Comparison of ENCODE assay signal across 8 mouse cellular contexts in the genomic region with DNA sequence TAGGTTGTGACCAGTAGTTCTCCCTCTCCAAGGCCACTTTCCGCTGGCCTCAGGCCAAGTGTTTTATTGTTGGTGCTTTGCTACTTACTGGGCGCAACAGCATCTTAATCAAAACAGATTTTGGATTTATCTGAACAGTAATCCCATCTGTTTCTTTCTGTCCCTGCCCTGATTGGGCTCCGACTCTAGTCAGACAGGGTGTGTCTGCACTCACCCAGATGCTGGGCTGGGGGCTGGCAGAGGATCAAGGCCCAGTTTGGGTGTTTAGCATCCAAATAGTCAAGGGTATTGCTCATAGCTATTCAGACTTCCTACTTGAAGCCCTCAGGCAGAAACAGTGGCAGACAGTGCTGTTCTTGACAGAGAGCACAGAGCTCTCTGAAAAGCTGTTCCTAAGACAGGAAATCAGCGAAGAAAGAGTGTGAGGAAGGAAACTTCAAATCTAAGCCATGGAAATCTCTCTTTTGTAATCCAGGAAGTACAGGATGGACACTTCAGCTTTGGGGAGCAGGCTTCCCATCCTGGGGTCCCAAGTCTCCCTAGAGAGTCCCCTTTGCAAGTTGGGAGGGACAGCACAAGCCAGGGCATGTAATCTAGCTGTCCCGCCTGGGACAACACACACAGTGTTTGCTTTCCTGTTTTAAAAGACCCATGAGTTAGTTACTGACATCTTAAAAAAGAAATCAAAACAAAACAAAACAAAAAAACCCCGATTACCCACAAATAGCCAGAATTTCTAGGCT. TPM values are rescaled to one million over a fixed set of nuclear protein-coding genes. Genes with fewer than 3 reads are reported as not detected.
A peak's percentile ranks its signal among the peaks of the same experiment; 100 is the strongest.
DNase-seq lines count a peak whose midpoint lies in the region; ATAC-seq lines count a peak whose summit lies in the region.

No protein-coding gene starts in this region.

- H3K4me2 ChIP-seq in embryonic facial prominence, embryonic 12.5 days (replicated peaks), result no peak overlapping the region
- no peak overlapping the region for H3K4me2 ChIP-seq in heart, embryonic 15.5 days
- no peak overlapping the region for H3K4me2 ChIP-seq in midbrain, embryonic 13.5 days (replicated peaks)

- peaks cover 36% of the 10 kb centered on the region for H3K4me1 ChIP-seq in embryonic facial prominence, embryonic 12.5 days
- peaks cover 56% of the 10 kb centered on the region for H3K4me1 ChIP-seq in heart, embryonic 15.5 days (replicated peaks)
- peaks cover 13% of the 10 kb centered on the region; the same call in 1 of the 2 replicates for H3K4me1 ChIP-seq in midbrain, embryonic 13.5 days (replicated peaks)

- H3K9ac ChIP-seq in embryonic facial prominence, embryonic 12.5 days, result no peak overlapping the region
- H3K9ac ChIP-seq in heart, embryonic 15.5 days, result no peak overlapping the region
- no peak overlapping the region for H3K9ac ChIP-seq in midbrain, embryonic 13.5 days (replicated peaks)

- no peaks in the 10 kb centered on the region for H3K27me3 ChIP-seq in embryonic facial prominence, embryonic 12.5 days
- no peaks in the 10 kb centered on the region for H3K27me3 ChIP-seq in heart, embryonic 15.5 days
- H3K27me3 ChIP-seq in midbrain, embryonic 13.5 days, result no peaks in the 10 kb centered on the region

- peak overlapping the region; percentile 55; the same call in 1 of the 2 replicates for H3K27ac ChIP-seq in embryonic facial prominence, embryonic 12.5 days
- H3K27ac ChIP-seq in heart, embryonic 15.5 days, result peak overlapping the region; percentile 58
- peak overlapping the region; percentile 48; the same call in 1 of the 2 replicates for H3K27ac ChIP-seq in midbrain, embryonic 13.5 days

- WGBS in embryonic facial prominence, embryonic 12.5 days, result 61% methylated on average over 6 of the region's 6 CpGs
- 55% methylated on average over 6 of the region's 6 CpGs for WGBS in heart, embryonic 15.5 days
- 59% methylated on average over 6 of the region's 6 CpGs for WGBS in midbrain, embryonic 13.5 days

- H3K36me3 ChIP-seq in embryonic facial prominence, embryonic 12.5 days, result peaks cover 9% of the 10 kb centered on the region; the same call in 1 of the 2 replicates
- H3K36me3 ChIP-seq in heart, embryonic 15.5 days, result no peaks in the 10 kb centered on the region
- no peaks in the 10 kb centered on the region for H3K36me3 ChIP-seq in midbrain, embryonic 13.5 days

- no peak overlapping the region for H3K4me3 ChIP-seq in embryonic facial prominence, embryonic 12.5 days
- no peak overlapping the region for H3K4me3 ChIP-seq in heart, embryonic 15.5 days
- H3K4me3 ChIP-seq in midbrain, embryonic 13.5 days (replicated peaks), result no peak overlapping the region

- peak; percentile 69 for DNase-seq in ovary, adult 18-20 months (ENCODE audit: low spot score)
- no peak for DNase-seq in ovary, postnatal 10 days (ENCODE audit: low spot score)
- no peak for DNase-seq in left cerebral cortex, adult 18-20 months (ENCODE audit: low spot score in 2 of 2)

- ATAC-seq in embryonic facial prominence, embryonic 12.5 days (ENCODE audit: insufficient number of reproducible peaks, insufficient read depth, low FRiP score, low TSS enrichment), result no peak
- ATAC-seq in heart, embryonic 15.5 days (replicated peaks; ENCODE audit: insufficient number of reproducible peaks, insufficient read depth, low FRiP score, low read depth), result no peak
- no peak for ATAC-seq in midbrain, embryonic 13.5 days
- ATAC-seq in megakaryocyte, adult 5-6 weeks (ENCODE audit: poor library complexity, severe bottlenecking), result no peak
- no peak for ATAC-seq in monocyte, adult 5-6 weeks (replicated peaks; ENCODE audit: insufficient number of reproducible peaks, low FRiP score, low TSS enrichment, poor library complexity, severe bottlenecking)

- H3K9me3 ChIP-seq in embryonic facial prominence, embryonic 12.5 days, result no peaks in the 10 kb centered on the region
- H3K9me3 ChIP-seq in heart, embryonic 15.5 days (replicated peaks), result no peaks in the 10 kb centered on the region
- H3K9me3 ChIP-seq in midbrain, embryonic 13.5 days, result no peaks in the 10 kb centered on the region

RNA-seq across cellular contexts. Expression of a gene that starts 48.7 kb away (rescaled TPM):
- 120 and 130 TPM in 2 replicates for polyA plus RNA-seq in embryonic facial prominence, embryonic 12.5 days (2016; fragmentation: Nextera tagmentation; extraction: Ambion mirVana)
- 61.4 and 80.2 TPM in 2 replicates for polyA plus RNA-seq in heart, embryonic 15.5 days (2015; fragmentation: Nextera tagmentation; extraction: Ambion mirVana)
- polyA plus RNA-seq in midbrain, embryonic 13.5 days (2015; fragmentation: Nextera tagmentation; extraction: Ambion mirVana), result 5.3 and 10.3 TPM in 2 replicates
- 11.8 and 15.2 TPM in 2 replicates for total RNA-seq in megakaryocyte, adult 5-6 weeks (2015)
- 17.2 and 20.8 TPM in 2 replicates for total RNA-seq in megakaryocyte, adult 5-6 weeks (2017)
- 77.9 to 109 TPM (median 85.1 TPM) in 3 replicates for total RNA-seq in monocyte, adult 5-6 weeks (2017)
- total RNA-seq in left cerebral cortex, adult 18-20 months (2021), result 10 to 100 TPM; 38.0 to 40.3 TPM
